Mouse (Mus musculus) hindbrain, embryonic 13.5 days (tissue): Measurements from ENCODE around the gene Asprv1. TPM values are rescaled to one million over a fixed set of nuclear protein-coding genes. Genes with fewer than 3 reads are reported as not detected.

ENCODE experiments used
- ATAC-seq: fragments of 200-750 bp; cut with Nextera tagmentation; 2 replicates; pipeline ENCODE4 v1.8.0; 2017; ENCODE audit warnings: moderate TSS enrichment; ENCODE audit not compliant: low FRiP score
- H3K27ac ChIP-seq: fragments of 300-500 bp; sonication (generic); 2 replicates; pipeline ENCODE4 v1.5.1; 2015; ENCODE audit warnings: inconsistent platforms, mild to moderate bottlenecking, moderate library complexity
- H3K27me3 ChIP-seq: fragments of 300-500 bp; sonication (generic); 2 replicates; pipeline ENCODE4 v1.6.1; 2015; ENCODE audit warnings: mild to moderate bottlenecking, inconsistent platforms
- H3K36me3 ChIP-seq: fragments of 300-500 bp; sonication (generic); 2 replicates; pipeline ENCODE4 v1.6.1; 2015; ENCODE audit warnings: mild to moderate bottlenecking, inconsistent platforms
- H3K4me1 ChIP-seq: fragments of 300-500 bp; sonication (generic); replicated peaks from 2 replicates; pipeline ENCODE4 v1.6.1; 2015; ENCODE audit warnings: inconsistent platforms
- H3K4me2 ChIP-seq: fragments of 300-500 bp; sonication (generic); 2 replicates; pipeline ENCODE4 v1.6.1; 2015; ENCODE audit warnings: inconsistent platforms, mild to moderate bottlenecking, moderate library complexity
- H3K4me3 ChIP-seq: fragments of 300-500 bp; sonication (generic); 2 replicates; pipeline ENCODE4 v1.5.1; 2015; ENCODE audit warnings: mild to moderate bottlenecking, inconsistent platforms
- H3K9ac ChIP-seq: fragments of 300-500 bp; sonication (generic); 2 replicates; pipeline ENCODE4 v1.6.1; 2015; ENCODE audit warnings: mild to moderate bottlenecking, inconsistent platforms
- H3K9me3 ChIP-seq: fragments of 300-500 bp; sonication (generic); 2 replicates; pipeline ENCODE4 v1.6.1; 2016; ENCODE audit warnings: inconsistent platforms
- WGBS: fragments of 180-500 bp; shearing (Covaris S2); methylation state at CpG from one replicate; pipeline ENCODE4 v1.1.7; 2015; 5-methylcytosine and 5-hydroxymethylcytosine counted together
- polyA plus RNA-seq: library from polyadenylated mRNA; unstranded; fragments of >200 nt; fragmentation: Nextera tagmentation; extraction: Ambion mirVana; gene quantifications from 2 replicates; pipeline ENCODE4 v1.2.1, GENCODE M21; 2015

The Asprv1 gene
- 0.74 and 0.81 TPM in 2 replicates for polyA plus RNA-seq

GRCm38 (mm10) chr6:86627946-86628345 is at the start of gene Asprv1:
Gene Asprv1, plus strand, starts transcription at chr6:86628164.
- Histone ChIP-seq H3K4me3 (no peak within 1 kb of the TSS), H3K9me3 (no peaks in the 10 kb centered on the region), H3K27ac (no peak within 1 kb of the TSS), H3K9ac (no peak within 1 kb of the TSS), H3K4me1 (no peaks in the 10 kb centered on the region), H3K36me3 (no peaks in the 10 kb centered on the region), H3K4me2 (no peak within 1 kb of the TSS), H3K27me3 (no peaks in the 10 kb centered on the region)
- no peak for ATAC-seq
- 51% methylated on average over 10 of the region's 10 CpGs for WGBS

- Histone ChIP-seq H3K4me3 (no peak overlapping the region), H3K27me3 (no peaks in the 10 kb centered on the region), H3K27ac (no peak overlapping the region), H3K4me2 (no peak overlapping the region), H3K9ac (no peak overlapping the region), H3K36me3 (no peaks in the 10 kb centered on the region), H3K4me1 (no peaks in the 10 kb centered on the region), H3K9me3 (no peaks in the 10 kb centered on the region)
- WGBS: 78% methylated on average over 2 of the region's 2 CpGs
- no peak for ATAC-seq
Measured at GRCm38 (mm10) chr6:86578396-86578795, 49.6 kb upstream of the Asprv1 start.

GRCm38 (mm10) chr6:86579066-86579784 is 48.7 kb upstream of the Asprv1 start:
- H3K27me3 ChIP-seq: no peaks in the 10 kb centered on the region
- H3K9me3 ChIP-seq: no peaks in the 10 kb centered on the region
- H3K27ac ChIP-seq: no peak overlapping the region
- no peak for ATAC-seq
- H3K4me2 ChIP-seq: no peak overlapping the region
- H3K4me3 ChIP-seq: no peak overlapping the region
- peaks cover 4% of the 10 kb centered on the region for H3K4me1 ChIP-seq
- H3K36me3 ChIP-seq: no peaks in the 10 kb centered on the region
- H3K9ac ChIP-seq: no peak overlapping the region
- 66% methylated on average over 2 of the region's 2 CpGs for WGBS

- Histone ChIP-seq H3K4me1 (peaks cover 11% of the 10 kb centered on the region), H3K36me3 (no peaks in the 10 kb centered on the region), H3K9ac (no peak overlapping the region), H3K9me3 (no peaks in the 10 kb centered on the region), H3K4me2 (no peak overlapping the region), H3K27me3 (no peaks in the 10 kb centered on the region), H3K27ac (no peak overlapping the region), H3K4me3 (no peak overlapping the region)
- no peak for ATAC-seq
- 90% methylated on average over 3 of the region's 3 CpGs for WGBS
Measured at GRCm38 (mm10) chr6:86579926-86580325, 48.0 kb upstream of the Asprv1 start.

- H3K9ac ChIP-seq: no peak overlapping the region
- H3K27me3 ChIP-seq: no peaks in the 10 kb centered on the region
- peaks cover 21% of the 10 kb centered on the region for H3K4me1 ChIP-seq
- no peaks in the 10 kb centered on the region for H3K36me3 ChIP-seq
- no peak overlapping the region for H3K27ac ChIP-seq
- H3K4me2 ChIP-seq: no peak overlapping the region
- no peak overlapping the region for H3K4me3 ChIP-seq
- 97% methylated on average over 3 of the region's 3 CpGs for WGBS
- ATAC-seq: no peak
- H3K9me3 ChIP-seq: no peaks in the 10 kb centered on the region
Measured at GRCm38 (mm10) chr6:86583141-86583540, 44.8 kb upstream of the Asprv1 start.

- Histone ChIP-seq H3K9ac (peak overlapping the region; percentile 70; the same call in 1 of the 2 replicates), H3K27ac (peak overlapping the region; percentile 95), H3K9me3 (no peaks in the 10 kb centered on the region), H3K27me3 (no peaks in the 10 kb centered on the region), H3K4me1 (peaks cover 21% of the 10 kb centered on the region), H3K4me3 (no peak overlapping the region), H3K36me3 (no peaks in the 10 kb centered on the region), H3K4me2 (peak overlapping the region; percentile 62; the same call in 1 of the 2 replicates)
- 91% methylated on average over 8 of the region's 8 CpGs for WGBS
- ATAC-seq: no peak
Measured at GRCm38 (mm10) chr6:86583601-86584215, 44.3 kb upstream of the Asprv1 start.

- peak; percentile 69 for ATAC-seq
- 28% methylated on average over 14 of the region's 14 CpGs for WGBS
- no peaks in the 10 kb centered on the region for H3K27me3 ChIP-seq
- peak overlapping the region; percentile 62 for H3K4me2 ChIP-seq
- H3K36me3 ChIP-seq: no peaks in the 10 kb centered on the region
- H3K9me3 ChIP-seq: no peaks in the 10 kb centered on the region
- H3K4me1 ChIP-seq: peaks cover 21% of the 10 kb centered on the region
- H3K4me3 ChIP-seq: peak overlapping the region; percentile 33
- peak overlapping the region; percentile 95 for H3K27ac ChIP-seq
- peak overlapping the region; percentile 70 for H3K9ac ChIP-seq
Measured at GRCm38 (mm10) chr6:86584296-86585015, 43.5 kb upstream of the Asprv1 start.

GRCm38 (mm10) chr6:86585070-86585600 is 42.8 kb upstream of the Asprv1 start:
- WGBS: 9% methylated on average over 16 of the region's 16 CpGs
- peaks cover 21% of the 10 kb centered on the region for H3K4me1 ChIP-seq
- no peaks in the 10 kb centered on the region for H3K36me3 ChIP-seq
- H3K27ac ChIP-seq: peak overlapping the region; percentile 95
- H3K9ac ChIP-seq: peak overlapping the region; percentile 70
- peak overlapping the region; percentile 62 for H3K4me2 ChIP-seq
- H3K9me3 ChIP-seq: no peaks in the 10 kb centered on the region
- ATAC-seq: peak; percentile 91
- H3K4me3 ChIP-seq: peak overlapping the region; percentile 33
- no peaks in the 10 kb centered on the region for H3K27me3 ChIP-seq

GRCm38 (mm10) chr6:86586070-86586469 is 41.9 kb upstream of the Asprv1 start:
- no peak overlapping the region for H3K9ac ChIP-seq
- ATAC-seq: no peak
- no peaks in the 10 kb centered on the region for H3K36me3 ChIP-seq
- H3K27ac ChIP-seq: peak overlapping the region; percentile 95
- H3K4me3 ChIP-seq: no peak overlapping the region
- no peaks in the 10 kb centered on the region for H3K27me3 ChIP-seq
- H3K9me3 ChIP-seq: no peaks in the 10 kb centered on the region
- peaks cover 21% of the 10 kb centered on the region for H3K4me1 ChIP-seq
- H3K4me2 ChIP-seq: no peak overlapping the region
- 67% methylated on average over 5 of the region's 5 CpGs for WGBS

GRCm38 (mm10) chr6:86588429-86588828 is 39.5 kb upstream of the Asprv1 start:
- H3K9me3 ChIP-seq: no peaks in the 10 kb centered on the region
- WGBS: 72% methylated on average over 6 of the region's 7 CpGs
- ATAC-seq: no peak
- no peak overlapping the region for H3K9ac ChIP-seq
- H3K36me3 ChIP-seq: no peaks in the 10 kb centered on the region
- H3K4me2 ChIP-seq: no peak overlapping the region
- no peak overlapping the region for H3K27ac ChIP-seq
- H3K4me3 ChIP-seq: no peak overlapping the region
- no peaks in the 10 kb centered on the region for H3K27me3 ChIP-seq
- peaks cover 21% of the 10 kb centered on the region for H3K4me1 ChIP-seq

- Histone ChIP-seq H3K27me3 (0 out of 2 replicates have a peak, but pooled peaks cover 10% of the 10 kb centered on the region), H3K4me2 (no peak overlapping the region), H3K27ac (no peak overlapping the region), H3K36me3 (no peaks in the 10 kb centered on the region), H3K9me3 (no peaks in the 10 kb centered on the region), H3K4me3 (no peak overlapping the region), H3K4me1 (no peaks in the 10 kb centered on the region), H3K9ac (no peak overlapping the region)
- WGBS: 86% methylated on average over 10 of the region's 10 CpGs
- no peak for ATAC-seq
Measured at GRCm38 (mm10) chr6:86593146-86593897, 34.6 kb upstream of the Asprv1 start.
